Mouse (Mus musculus): ENCODE results near the gene Tmem165. TPM values are rescaled to one million over a fixed set of nuclear protein-coding genes. Genes with fewer than 3 reads are reported as not detected.

The Tmem165 gene
- polyA plus RNA-seq, 1 experiment: 134 TPM

DNA sequence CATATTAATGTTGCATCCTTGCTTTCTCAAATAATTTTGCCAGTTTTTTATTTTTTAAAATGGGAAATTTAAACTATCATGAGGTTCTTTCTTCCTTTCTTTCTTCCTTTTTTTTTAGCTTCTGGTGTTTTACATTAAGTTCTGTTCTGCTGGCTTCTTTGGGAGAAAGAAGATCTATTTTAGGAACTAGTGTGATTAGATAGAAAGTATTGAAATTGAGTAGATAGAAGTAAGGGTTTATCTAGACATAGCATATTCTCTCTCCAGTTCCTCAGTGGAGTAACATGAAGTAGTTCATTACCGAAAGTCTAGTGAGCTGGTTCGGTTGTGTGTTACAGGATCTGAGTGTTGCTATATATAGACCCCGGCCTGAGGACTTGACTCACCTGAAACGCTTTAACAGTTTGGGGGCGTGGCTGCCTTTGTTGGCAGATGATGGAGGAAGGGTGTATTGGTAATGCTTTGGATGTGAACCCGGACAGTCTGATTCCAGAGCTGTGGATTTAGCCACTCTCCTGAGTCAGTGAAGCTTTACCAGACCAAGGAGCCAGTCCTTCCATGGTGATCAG, 10.8 kb downstream of the Tmem165 start:
- no peak for TF ChIP-seq CTCF (IDR thresholded peaks at IDR 0.05; ENCODE audit: low read depth, low read length)
- no peak for TF ChIP-seq POLR2A (IDR thresholded peaks at IDR 0.05; ENCODE audit: insufficient read depth, low read length)
- TF ChIP-seq EP300 (IDR thresholded peaks at IDR 0.05; ENCODE audit: insufficient read depth, low read depth, low read length): no peak
- H3K36me3 ChIP-seq (ENCODE audit: control insufficient read depth, insufficient read depth, low read length, poor library complexity, severe bottlenecking): peaks cover 14% of the 10 kb centered on the region
- H3K9ac ChIP-seq (ENCODE audit: low read depth, poor library complexity, severe bottlenecking): no peak overlapping the region
- no peaks in the 10 kb centered on the region for H3K9me3 ChIP-seq (replicated peaks; ENCODE audit: control insufficient read depth, insufficient read depth, low read length, poor library complexity, severe bottlenecking)
- H3K4me3 ChIP-seq (ENCODE audit: low read depth, low read length): no peak overlapping the region
- H3K4me1 ChIP-seq (ENCODE audit: control insufficient read depth, insufficient read depth, low read length): peaks cover 4% of the 10 kb centered on the region
- no peak overlapping the region for H3K27ac ChIP-seq (ENCODE audit: insufficient read depth, low read length)
- H3K27me3 ChIP-seq (ENCODE audit: control insufficient read depth, insufficient read depth, low read length, poor library complexity, severe bottlenecking): no peaks in the 10 kb centered on the region

DNA sequence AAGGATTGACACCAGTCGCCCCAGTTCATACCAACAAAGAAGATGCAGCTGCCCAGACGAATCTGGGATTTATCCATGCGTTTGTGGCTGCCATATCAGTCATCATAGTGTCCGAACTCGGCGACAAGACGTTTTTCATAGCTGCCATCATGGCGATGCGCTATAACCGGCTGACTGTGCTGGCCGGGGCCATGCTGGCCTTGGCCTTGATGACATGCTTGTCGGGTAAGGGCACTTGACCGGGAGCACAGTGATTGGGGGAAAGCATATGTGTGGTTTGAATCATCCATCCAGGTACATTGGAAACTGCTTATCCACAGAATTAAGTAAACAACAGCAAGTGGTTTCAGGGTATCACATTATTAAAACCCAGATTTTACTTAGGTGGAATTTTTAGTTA, 15.7 kb downstream of the Tmem165 start:
- no peak overlapping the region for H3K27ac ChIP-seq (ENCODE audit: insufficient read depth, low read length)
- H3K9me3 ChIP-seq (replicated peaks; ENCODE audit: control insufficient read depth, insufficient read depth, low read length, poor library complexity, severe bottlenecking): no peaks in the 10 kb centered on the region
- peaks cover 3% of the 10 kb centered on the region for H3K4me1 ChIP-seq (ENCODE audit: control insufficient read depth, insufficient read depth, low read length)
- H3K4me3 ChIP-seq (ENCODE audit: low read depth, low read length): no peak overlapping the region
- no peak for TF ChIP-seq EP300 (IDR thresholded peaks at IDR 0.05; ENCODE audit: insufficient read depth, low read depth, low read length)
- no peak for TF ChIP-seq POLR2A (IDR thresholded peaks at IDR 0.05; ENCODE audit: insufficient read depth, low read length)
- TF ChIP-seq CTCF (IDR thresholded peaks at IDR 0.05; ENCODE audit: low read depth, low read length): no peak
- H3K27me3 ChIP-seq (ENCODE audit: control insufficient read depth, insufficient read depth, low read length, poor library complexity, severe bottlenecking): no peaks in the 10 kb centered on the region
- H3K36me3 ChIP-seq (ENCODE audit: control insufficient read depth, insufficient read depth, low read length, poor library complexity, severe bottlenecking): peaks cover 22% of the 10 kb centered on the region
- no peak overlapping the region for H3K9ac ChIP-seq (ENCODE audit: low read depth, poor library complexity, severe bottlenecking)

DNA sequence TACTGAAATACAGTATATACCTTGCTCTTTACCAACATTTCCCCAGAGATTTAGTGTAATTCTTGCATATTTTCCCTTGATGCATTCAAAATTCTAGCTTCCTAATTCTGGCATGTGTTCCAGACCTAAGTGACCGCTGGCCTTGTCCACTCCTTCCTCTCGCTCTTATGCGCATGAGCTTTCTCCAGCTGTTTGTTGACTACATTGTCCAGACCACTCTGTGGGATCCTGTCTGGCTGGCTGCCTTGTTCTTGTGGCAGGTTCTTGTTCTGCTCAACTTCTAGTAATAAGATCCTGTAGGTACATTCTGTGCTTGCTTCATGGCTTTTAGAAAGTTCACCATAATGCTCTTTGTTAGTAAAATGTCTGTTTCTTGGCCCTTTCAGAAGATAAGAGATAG, 19.5 kb downstream of the Tmem165 start:
- Histone ChIP-seq H3K27me3 (ENCODE audit: control insufficient read depth, insufficient read depth, low read length, poor library complexity, severe bottlenecking) (no peaks in the 10 kb centered on the region), H3K4me1 (ENCODE audit: control insufficient read depth, insufficient read depth, low read length) (no peaks in the 10 kb centered on the region), H3K9ac (ENCODE audit: low read depth, poor library complexity, severe bottlenecking) (no peak overlapping the region), H3K4me3 (ENCODE audit: low read depth, low read length) (no peak overlapping the region), H3K36me3 (ENCODE audit: control insufficient read depth, insufficient read depth, low read length, poor library complexity, severe bottlenecking) (peaks cover 50% of the 10 kb centered on the region), H3K9me3 (replicated peaks; ENCODE audit: control insufficient read depth, insufficient read depth, low read length, poor library complexity, severe bottlenecking) (no peaks in the 10 kb centered on the region), H3K27ac (ENCODE audit: insufficient read depth, low read length) (no peak overlapping the region)
- TF ChIP-seq EP300 (IDR thresholded peaks at IDR 0.05; ENCODE audit: insufficient read depth, low read depth, low read length): no peak
- TF ChIP-seq POLR2A (IDR thresholded peaks at IDR 0.05; ENCODE audit: insufficient read depth, low read length): no peak
- no peak for TF ChIP-seq CTCF (IDR thresholded peaks at IDR 0.05; ENCODE audit: low read depth, low read length)

DNA sequence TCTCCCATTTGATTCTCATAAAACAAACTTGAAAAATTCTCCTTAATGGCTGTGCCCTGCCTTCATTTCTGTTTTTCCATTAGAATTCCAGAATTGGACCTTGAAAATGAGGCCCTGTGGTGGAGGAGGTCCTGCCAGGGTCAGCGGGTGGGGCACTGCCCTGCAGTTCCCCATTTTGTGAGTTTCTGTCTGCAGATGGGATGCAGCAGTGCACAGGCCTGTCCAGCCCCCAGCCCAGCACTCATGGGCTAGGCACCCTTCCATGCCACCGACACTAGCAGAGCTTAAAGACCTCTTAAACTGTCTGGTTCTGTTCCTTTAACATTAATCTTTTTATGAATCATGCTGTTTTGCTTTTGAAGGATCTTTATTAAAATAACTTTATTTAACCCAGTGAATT, 22.2 kb downstream of the Tmem165 start:
- no peaks in the 10 kb centered on the region for H3K27me3 ChIP-seq (ENCODE audit: control insufficient read depth, insufficient read depth, low read length, poor library complexity, severe bottlenecking)
- H3K9me3 ChIP-seq (replicated peaks; ENCODE audit: control insufficient read depth, insufficient read depth, low read length, poor library complexity, severe bottlenecking): no peaks in the 10 kb centered on the region
- H3K9ac ChIP-seq (ENCODE audit: low read depth, poor library complexity, severe bottlenecking): no peak overlapping the region
- no peak overlapping the region for H3K4me3 ChIP-seq (ENCODE audit: low read depth, low read length)
- H3K4me1 ChIP-seq (ENCODE audit: control insufficient read depth, insufficient read depth, low read length): no peaks in the 10 kb centered on the region
- H3K27ac ChIP-seq (ENCODE audit: insufficient read depth, low read length): no peak overlapping the region
- H3K36me3 ChIP-seq (ENCODE audit: control insufficient read depth, insufficient read depth, low read length, poor library complexity, severe bottlenecking): peaks cover 54% of the 10 kb centered on the region
- no peak for TF ChIP-seq CTCF (IDR thresholded peaks at IDR 0.05; ENCODE audit: low read depth, low read length)
- no peak for TF ChIP-seq POLR2A (IDR thresholded peaks at IDR 0.05; ENCODE audit: insufficient read depth, low read length)
- TF ChIP-seq EP300 (IDR thresholded peaks at IDR 0.05; ENCODE audit: insufficient read depth, low read depth, low read length): no peak

DNA sequence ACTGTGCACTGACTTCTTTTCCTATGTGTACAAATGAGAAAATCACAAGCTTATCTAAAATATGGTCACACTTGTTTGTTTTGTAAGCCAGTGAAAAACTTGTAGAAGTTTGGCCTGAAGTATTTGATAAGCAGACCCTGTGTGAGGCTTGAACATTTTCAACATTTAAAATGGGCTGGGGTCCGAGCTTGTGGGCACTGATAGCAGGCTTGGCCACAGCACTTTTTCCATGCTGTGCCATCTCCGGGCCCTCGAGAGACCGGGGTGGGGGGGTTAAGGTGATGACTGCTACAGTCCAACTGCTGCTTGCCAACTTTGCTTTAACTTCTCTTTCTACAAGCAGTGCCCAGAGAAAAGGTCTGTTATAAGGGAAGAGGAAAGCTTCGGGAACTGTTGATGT, 24.4 kb downstream of the Tmem165 start:
- H3K4me3 ChIP-seq (ENCODE audit: low read depth, low read length): no peak overlapping the region
- H3K27ac ChIP-seq (ENCODE audit: insufficient read depth, low read length): no peak overlapping the region
- peaks cover 52% of the 10 kb centered on the region for H3K36me3 ChIP-seq (ENCODE audit: control insufficient read depth, insufficient read depth, low read length, poor library complexity, severe bottlenecking)
- H3K9me3 ChIP-seq (replicated peaks; ENCODE audit: control insufficient read depth, insufficient read depth, low read length, poor library complexity, severe bottlenecking): no peaks in the 10 kb centered on the region
- H3K27me3 ChIP-seq (ENCODE audit: control insufficient read depth, insufficient read depth, low read length, poor library complexity, severe bottlenecking): no peaks in the 10 kb centered on the region
- H3K9ac ChIP-seq (ENCODE audit: low read depth, poor library complexity, severe bottlenecking): no peak overlapping the region
- H3K4me1 ChIP-seq (ENCODE audit: control insufficient read depth, insufficient read depth, low read length): no peaks in the 10 kb centered on the region
- TF ChIP-seq EP300 (IDR thresholded peaks at IDR 0.05; ENCODE audit: insufficient read depth, low read depth, low read length) (no peak), CTCF (IDR thresholded peaks at IDR 0.05; ENCODE audit: low read depth, low read length) (no peak), POLR2A (IDR thresholded peaks at IDR 0.05; ENCODE audit: insufficient read depth, low read length) (no peak)

DNA sequence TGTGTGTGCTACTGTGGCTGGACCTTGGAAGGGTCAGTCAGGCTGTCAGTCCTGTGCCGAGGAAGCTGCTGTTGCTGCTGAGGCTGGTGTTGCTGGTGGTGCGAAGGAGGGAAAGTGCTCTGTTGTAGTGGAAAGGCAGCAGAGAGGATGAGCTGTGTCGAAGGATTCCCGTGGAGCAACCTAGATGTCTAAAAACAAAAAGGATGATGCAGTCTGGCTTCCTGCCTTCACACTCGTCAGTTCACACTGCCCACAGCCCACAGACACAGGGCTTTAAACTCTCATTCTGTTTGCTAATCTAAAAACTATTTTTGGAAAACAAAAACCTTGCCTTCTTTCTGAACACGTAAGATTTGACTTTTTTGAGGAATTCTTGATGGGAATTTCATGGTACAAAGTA, 33.0 kb downstream of the Tmem165 start:
- Histone ChIP-seq H3K4me1 (ENCODE audit: control insufficient read depth, insufficient read depth, low read length) (no peaks in the 10 kb centered on the region), H3K36me3 (ENCODE audit: control insufficient read depth, insufficient read depth, low read length, poor library complexity, severe bottlenecking) (no peaks in the 10 kb centered on the region; the same call in 1 of the 2 replicates), H3K9ac (ENCODE audit: low read depth, poor library complexity, severe bottlenecking) (no peak overlapping the region), H3K4me3 (ENCODE audit: low read depth, low read length) (no peak overlapping the region), H3K27ac (ENCODE audit: insufficient read depth, low read length) (no peak overlapping the region), H3K27me3 (ENCODE audit: control insufficient read depth, insufficient read depth, low read length, poor library complexity, severe bottlenecking) (no peaks in the 10 kb centered on the region), H3K9me3 (replicated peaks; ENCODE audit: control insufficient read depth, insufficient read depth, low read length, poor library complexity, severe bottlenecking) (no peaks in the 10 kb centered on the region)
- TF ChIP-seq EP300 (IDR thresholded peaks at IDR 0.05; ENCODE audit: insufficient read depth, low read depth, low read length) (no peak), CTCF (IDR thresholded peaks at IDR 0.05; ENCODE audit: low read depth, low read length) (no peak), POLR2A (IDR thresholded peaks at IDR 0.05; ENCODE audit: insufficient read depth, low read length) (no peak)

All from ES-Bruce4 (cell line).